Mouse (Mus musculus) liver, embryonic 14.5 days (tissue): ENCODE data around the gene Mapk8ip2.

Experiments
- CTCF ChIP-seq: IDR thresholded peaks from 2 replicates; pipeline ENCODE4 v1.5.1; 2016; ENCODE audit warnings: antibody characterized with exemption, low read depth, control low read depth
- EP300 ChIP-seq: IDR thresholded peaks from 2 replicates; pipeline ENCODE4 v1.6.1; 2016; ENCODE audit warnings: antibody characterized with exemption, low read depth

DNA sequence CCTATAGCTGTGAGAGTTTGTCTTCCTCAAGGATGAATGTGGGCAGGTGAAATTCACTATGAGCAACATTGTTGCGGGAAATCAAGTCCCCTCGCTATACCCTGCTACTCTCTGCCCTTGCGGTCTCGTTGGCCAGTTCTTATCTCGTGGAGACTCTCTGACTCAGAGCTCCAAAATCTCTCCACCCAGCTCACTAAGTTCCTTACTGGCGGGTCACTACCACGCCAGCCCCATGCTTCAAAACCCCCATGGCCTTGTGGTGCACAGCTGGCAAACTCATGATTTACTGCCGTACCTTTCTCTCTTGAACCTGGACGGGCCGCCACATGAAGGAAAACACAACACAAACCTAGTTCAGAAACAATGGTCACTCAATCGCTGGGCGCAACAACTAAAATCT is 34.5 kb downstream of the Mapk8ip2 start:
- no peak for TF ChIP-seq CTCF
- no peak for TF ChIP-seq EP300
